Mouse (Mus musculus) lung, adult 2 months (tissue): Measurements from ENCODE around the gene Upf3a.

Experiments used
- CTCF ChIP-seq: fragments of 200-500 bp; IDR thresholded peaks from 2 replicates; pipeline ENCODE4 v1.5.1; 2011; ENCODE audit warnings: mild to moderate bottlenecking, low read length, control low read depth; ENCODE audit not compliant: insufficient read depth
- POLR2A ChIP-seq: fragments of 200-500 bp; IDR thresholded peaks from 2 replicates; pipeline ENCODE4 v1.6.1; 2011; ENCODE audit warnings: low read depth, mild to moderate bottlenecking, control low read depth, low read length, borderline replicate concordance; ENCODE audit errors: extremely low read depth

DNA sequence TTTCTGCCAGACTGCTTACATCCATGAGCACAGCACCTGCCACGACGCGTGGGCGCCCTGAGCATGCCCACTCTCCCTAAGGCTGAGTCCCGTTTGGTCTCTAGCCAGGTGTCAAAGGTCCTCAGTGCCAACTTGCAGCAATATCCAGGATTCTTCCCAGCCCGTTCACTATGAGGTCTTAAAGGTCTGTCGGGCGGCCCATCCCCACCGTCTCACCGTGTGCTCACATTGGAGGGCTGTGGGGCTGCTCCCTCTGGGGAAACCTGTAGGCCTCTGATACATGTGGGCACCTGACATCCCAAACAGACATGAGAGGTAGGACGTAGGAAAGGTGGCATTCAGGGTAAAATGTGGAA lies 8.3 kb downstream of the Upf3a start:
- no peak for TF ChIP-seq CTCF
- no peak for TF ChIP-seq POLR2A
